Mouse (Mus musculus): Measurements from ENCODE around the gene Ube2b. TPM values are rescaled to one million over a fixed set of nuclear protein-coding genes. Genes with fewer than 3 reads are reported as not detected.

Ube2b gene
- polyA plus RNA-seq, 1 experiment from 2014 or later, result 193 TPM

- 60% methylated on average over 8 of the region's 8 CpGs for WGBS
- Histone ChIP-seq H3K4me1 (ENCODE audit: control insufficient read depth in 2 of 2, insufficient read depth in 2 of 2, low read length in 2 of 2) (peaks cover 0 to 4% of the 10 kb centered on the region in 2 experiments; a peak in 1 of 4 replicates), H3K9ac (ENCODE audit: low read length) (no peak overlapping the region), H3K36me3 (ENCODE audit: control insufficient read depth, insufficient read depth, low read length) (no peaks in the 10 kb centered on the region), H3K4me2 (ENCODE audit: low read length) (no peak overlapping the region), H3K27me3 (ENCODE audit: control insufficient read depth, insufficient read depth, low read length) (no peaks in the 10 kb centered on the region), H3K4me3 (ENCODE audit: control insufficient read depth in 1 of 2, insufficient read depth in 1 of 2, low read depth in 1 of 2, low read length in 2 of 2) (no peak overlapping the region), H3K9me3 (ENCODE audit: control insufficient read depth, low read length) (no peaks in the 10 kb centered on the region), H3K27ac (replicated peaks in 1 of 2; ENCODE audit: control insufficient read depth in 1 of 2, insufficient read depth in 1 of 2, low read depth in 2 of 2, low read length in 2 of 2) (no peak overlapping the region)
- ATAC-seq (ENCODE audit: insufficient number of reproducible peaks, insufficient read depth, low FRiP score, low read depth), result no peak
Observed at GRCm38 (mm10) chr11:52032356-52032755, 31.8 kb upstream of the Ube2b start.

DNA sequence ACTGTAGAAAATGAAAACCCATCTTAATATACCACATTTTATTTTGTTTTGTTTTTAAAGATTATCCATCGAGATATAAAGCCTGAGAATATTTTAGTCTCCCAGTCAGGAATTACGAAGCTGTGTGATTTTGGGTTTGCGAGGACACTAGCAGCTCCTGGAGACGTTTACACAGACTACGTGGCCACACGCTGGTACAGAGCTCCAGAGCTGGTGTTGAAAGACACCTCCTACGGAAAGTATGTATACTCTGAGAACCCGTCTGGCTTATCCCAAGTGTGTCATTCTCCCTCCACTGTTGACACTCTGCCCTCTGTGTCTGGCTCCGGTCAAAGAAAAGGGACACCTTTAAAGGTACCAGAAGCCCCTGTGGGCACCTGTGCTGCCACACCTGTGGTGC lies 17.7 kb upstream of the Ube2b start:
- H3K4me2 ChIP-seq (ENCODE audit: low read length), result no peak overlapping the region
- H3K27me3 ChIP-seq (ENCODE audit: control insufficient read depth, insufficient read depth, low read length), result no peaks in the 10 kb centered on the region
- no peak overlapping the region for H3K4me3 ChIP-seq (ENCODE audit: control insufficient read depth in 1 of 2, insufficient read depth in 1 of 2, low read depth in 1 of 2, low read length in 2 of 2)
- H3K9ac ChIP-seq (ENCODE audit: low read length), result no peak overlapping the region
- peaks cover 0 to 2% of the 10 kb centered on the region in 2 experiments; a peak in 1 of 4 replicates for H3K4me1 ChIP-seq (ENCODE audit: control insufficient read depth in 2 of 2, insufficient read depth in 2 of 2, low read length in 2 of 2)
- WGBS, result 27% methylated on average over 9 of the region's 9 CpGs
- no peak for ATAC-seq (ENCODE audit: insufficient number of reproducible peaks, insufficient read depth, low FRiP score, low read depth)
- no peak overlapping the region for H3K27ac ChIP-seq (replicated peaks in 1 of 2; ENCODE audit: control insufficient read depth in 1 of 2, insufficient read depth in 1 of 2, low read depth in 2 of 2, low read length in 2 of 2)
- no peaks in the 10 kb centered on the region for H3K9me3 ChIP-seq (ENCODE audit: control insufficient read depth, low read length)
- no peaks in the 10 kb centered on the region for H3K36me3 ChIP-seq (ENCODE audit: control insufficient read depth, insufficient read depth, low read length)

DNA sequence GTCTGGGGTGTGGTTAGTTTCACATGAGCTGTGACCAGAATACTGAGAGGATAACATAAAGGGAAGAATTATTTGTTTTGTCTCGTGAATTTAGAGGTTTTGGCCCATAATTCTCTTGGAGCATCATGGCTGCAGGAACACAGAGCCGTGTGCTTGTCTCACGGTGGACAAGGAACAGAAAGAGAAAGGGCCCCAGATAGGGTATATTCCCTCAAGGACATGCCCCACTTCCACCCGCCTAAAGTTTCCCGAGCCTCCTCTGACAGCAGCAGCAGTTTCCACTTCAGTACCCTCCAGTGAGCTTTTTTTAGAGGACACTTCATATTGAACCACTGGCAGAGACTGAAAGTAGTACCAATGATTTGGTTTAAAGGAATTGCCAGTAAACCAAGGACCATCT lies 11.0 kb upstream of the Ube2b start:
- Histone ChIP-seq H3K9me3 (ENCODE audit: control insufficient read depth, low read length) (no peaks in the 10 kb centered on the region), H3K4me3 (ENCODE audit: control insufficient read depth in 1 of 2, insufficient read depth in 1 of 2, low read depth in 1 of 2, low read length in 2 of 2) (no peak overlapping the region), H3K36me3 (ENCODE audit: control insufficient read depth, insufficient read depth, low read length) (no peaks in the 10 kb centered on the region), H3K4me1 (ENCODE audit: control insufficient read depth in 2 of 2, insufficient read depth in 2 of 2, low read length in 2 of 2) (peaks cover 0 to 9% of the 10 kb centered on the region in 2 experiments; a peak in 1 of 4 replicates), H3K4me2 (ENCODE audit: low read length) (peak overlapping the region; percentile 1; the same call in 1 of the 2 replicates), H3K27ac (replicated peaks in 1 of 2; ENCODE audit: control insufficient read depth in 1 of 2, insufficient read depth in 1 of 2, low read depth in 2 of 2, low read length in 2 of 2) (peak overlapping the region; percentile 62 to 68), H3K27me3 (ENCODE audit: control insufficient read depth, insufficient read depth, low read length) (no peaks in the 10 kb centered on the region), H3K9ac (ENCODE audit: low read length) (peak overlapping the region; percentile 41)
- WGBS, result 43% methylated on average over 5 of the region's 5 CpGs
- ATAC-seq (ENCODE audit: insufficient number of reproducible peaks, insufficient read depth, low FRiP score, low read depth), result no peak

- Histone ChIP-seq H3K27me3 (ENCODE audit: control insufficient read depth, insufficient read depth, low read length) (no peaks in the 10 kb centered on the region), H3K9me3 (ENCODE audit: control insufficient read depth, low read length) (no peaks in the 10 kb centered on the region), H3K9ac (ENCODE audit: low read length) (no peak overlapping the region), H3K4me2 (ENCODE audit: low read length) (no peak overlapping the region), H3K27ac (replicated peaks in 1 of 2; ENCODE audit: control insufficient read depth in 1 of 2, insufficient read depth in 1 of 2, low read depth in 2 of 2, low read length in 2 of 2) (peak overlapping the region in 1 of 2 experiments; percentile 68; a peak in 1 of 4 replicates), H3K4me3 (ENCODE audit: control insufficient read depth in 1 of 2, insufficient read depth in 1 of 2, low read depth in 1 of 2, low read length in 2 of 2) (no peak overlapping the region), H3K36me3 (ENCODE audit: control insufficient read depth, insufficient read depth, low read length) (no peaks in the 10 kb centered on the region), H3K4me1 (ENCODE audit: control insufficient read depth in 2 of 2, insufficient read depth in 2 of 2, low read length in 2 of 2) (peaks cover 0 to 9% of the 10 kb centered on the region in 2 experiments; a peak in 1 of 4 replicates)
- no peak for ATAC-seq (ENCODE audit: insufficient number of reproducible peaks, insufficient read depth, low FRiP score, low read depth)
- WGBS, result 81% methylated on average over 11 of the region's 11 CpGs
Observed at GRCm38 (mm10) chr11:52011011-52011410, 10.4 kb upstream of the Ube2b start.

DNA sequence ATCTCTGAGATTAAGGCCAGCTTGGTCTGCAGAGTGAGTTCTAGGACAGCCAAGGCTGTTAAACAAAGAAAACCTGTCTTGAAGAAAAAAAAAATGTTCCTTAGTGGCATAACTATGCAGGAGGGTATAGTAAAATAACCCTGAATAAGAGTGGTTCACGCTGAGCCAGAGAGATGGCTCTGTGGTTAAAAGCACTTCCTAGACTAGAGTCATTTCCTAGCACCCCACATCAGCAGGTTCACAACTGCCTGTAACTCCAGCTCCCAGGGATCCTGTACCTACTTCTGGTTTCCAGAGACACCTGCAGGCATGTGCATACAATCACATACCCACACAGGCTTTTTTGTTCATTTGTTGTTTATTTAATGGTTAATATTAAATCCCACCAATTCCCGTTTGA lies 5.0 kb upstream of the Ube2b start:
- Histone ChIP-seq H3K4me1 (ENCODE audit: control insufficient read depth in 2 of 2, insufficient read depth in 2 of 2, low read length in 2 of 2) (peaks cover 0 to 26% of the 10 kb centered on the region in 2 experiments; a peak in 3 of 4 replicates), H3K4me3 (ENCODE audit: control insufficient read depth in 1 of 2, insufficient read depth in 1 of 2, low read depth in 1 of 2, low read length in 2 of 2) (no peak overlapping the region), H3K9me3 (ENCODE audit: control insufficient read depth, low read length) (no peaks in the 10 kb centered on the region), H3K36me3 (ENCODE audit: control insufficient read depth, insufficient read depth, low read length) (no peaks in the 10 kb centered on the region), H3K27ac (replicated peaks in 1 of 2; ENCODE audit: control insufficient read depth in 1 of 2, insufficient read depth in 1 of 2, low read depth in 2 of 2, low read length in 2 of 2) (no peak overlapping the region), H3K4me2 (ENCODE audit: low read length) (peak overlapping the region; percentile 87; the same call in 1 of the 2 replicates), H3K9ac (ENCODE audit: low read length) (0 out of 2 replicates have a peak overlapping the region, but pooled peaks have one; percentile 34), H3K27me3 (ENCODE audit: control insufficient read depth, insufficient read depth, low read length) (no peaks in the 10 kb centered on the region)
- ATAC-seq (ENCODE audit: insufficient number of reproducible peaks, insufficient read depth, low FRiP score, low read depth), result no peak
- 80% methylated on average over 2 of the region's 2 CpGs for WGBS

DNA sequence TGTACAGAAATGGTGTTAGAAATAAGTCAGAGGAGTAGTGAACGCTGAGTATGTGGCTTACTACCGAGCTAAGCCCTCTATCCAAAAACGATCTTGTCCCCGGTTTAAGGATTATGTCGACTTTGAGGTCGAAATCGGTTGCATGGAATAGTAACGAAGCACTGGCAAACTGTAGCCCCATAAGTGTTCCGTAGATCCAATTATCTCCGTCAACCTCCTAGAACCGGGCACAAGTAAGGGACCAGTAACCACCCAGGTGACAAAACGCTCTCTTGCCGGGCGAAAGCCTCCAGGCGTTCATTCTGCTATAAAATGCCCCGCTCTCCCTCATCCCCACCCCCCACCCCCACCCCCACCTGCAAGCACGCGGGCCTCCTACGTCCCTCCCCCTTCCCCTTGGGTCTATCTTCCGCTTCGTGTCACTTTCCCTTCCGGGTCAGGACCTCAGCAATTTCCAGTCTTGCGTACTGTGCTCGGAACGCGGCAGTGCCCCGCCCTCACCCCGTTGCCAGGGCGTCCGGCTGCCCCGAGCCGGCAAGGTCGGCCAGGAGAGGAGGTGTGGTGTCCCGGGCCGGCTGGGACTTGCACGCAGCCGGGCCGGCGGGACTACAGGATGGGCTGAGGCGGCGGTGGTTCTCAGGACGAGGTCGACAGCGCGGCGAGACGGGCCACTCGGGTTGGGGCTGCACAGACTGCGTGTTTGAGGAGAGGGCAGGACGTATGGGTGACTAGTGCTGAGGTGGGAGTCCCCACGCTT lies 3.4 kb upstream of the Ube2b start, which contains the start of gene Cdkl3:
Gene Cdkl3, plus strand, starts transcription at position 450 of the 757 bp plus-strand sequence.
- ATAC-seq (ENCODE audit: insufficient number of reproducible peaks, insufficient read depth, low FRiP score, low read depth), result peak; percentile 89
- under 1% methylated on average over 51 of the region's 51 CpGs for WGBS
- H3K4me1 ChIP-seq (ENCODE audit: control insufficient read depth in 2 of 2, insufficient read depth in 2 of 2, low read length in 2 of 2), result peaks cover 0 to 29% of the 10 kb centered on the region in 2 experiments; a peak in 3 of 4 replicates
- H3K27me3 ChIP-seq (ENCODE audit: control insufficient read depth, insufficient read depth, low read length), result no peaks in the 10 kb centered on the region
- no peaks in the 10 kb centered on the region for H3K9me3 ChIP-seq (ENCODE audit: control insufficient read depth, low read length)
- H3K4me2 ChIP-seq (ENCODE audit: low read length), result peak within 1 kb of the TSS; percentile 87
- H3K27ac ChIP-seq (replicated peaks in 1 of 2; ENCODE audit: control insufficient read depth in 1 of 2, insufficient read depth in 1 of 2, low read depth in 2 of 2, low read length in 2 of 2), result peak within 1 kb of the TSS; percentile 96 to 98
- H3K36me3 ChIP-seq (ENCODE audit: control insufficient read depth, insufficient read depth, low read length), result no peaks in the 10 kb centered on the region
- peak within 1 kb of the TSS; percentile 87 for H3K9ac ChIP-seq (ENCODE audit: low read length)
- peak within 1 kb of the TSS; percentile 75 to 82 for H3K4me3 ChIP-seq (ENCODE audit: control insufficient read depth in 1 of 2, insufficient read depth in 1 of 2, low read depth in 1 of 2, low read length in 2 of 2)

GRCm38 (mm10) chr11:52003505-52003771 lies 2.9 kb upstream of the Ube2b start:
- Histone ChIP-seq H3K36me3 (ENCODE audit: control insufficient read depth, insufficient read depth, low read length) (no peaks in the 10 kb centered on the region), H3K27ac (replicated peaks in 1 of 2; ENCODE audit: control insufficient read depth in 1 of 2, insufficient read depth in 1 of 2, low read depth in 2 of 2, low read length in 2 of 2) (peak overlapping the region; percentile 96 to 98), H3K9me3 (ENCODE audit: control insufficient read depth, low read length) (no peaks in the 10 kb centered on the region), H3K4me3 (ENCODE audit: control insufficient read depth in 1 of 2, insufficient read depth in 1 of 2, low read depth in 1 of 2, low read length in 2 of 2) (peak overlapping the region; percentile 75; a peak in 3 of 4 replicates), H3K9ac (ENCODE audit: low read length) (peak overlapping the region; percentile 86), H3K4me2 (ENCODE audit: low read length) (peak overlapping the region; percentile 87), H3K4me1 (ENCODE audit: control insufficient read depth in 2 of 2, insufficient read depth in 2 of 2, low read length in 2 of 2) (peaks cover 0 to 34% of the 10 kb centered on the region in 2 experiments; a peak in 3 of 4 replicates), H3K27me3 (ENCODE audit: control insufficient read depth, insufficient read depth, low read length) (no peaks in the 10 kb centered on the region)
- no peak for ATAC-seq (ENCODE audit: insufficient number of reproducible peaks, insufficient read depth, low FRiP score, low read depth)
- WGBS, result 12% methylated on average over 4 of the region's 4 CpGs

Measured in heart, embryonic 14.5 days (tissue).